Mouse (Mus musculus) c-Kit-positive CD71-negative TER-119-negative erythroid progenitor cells, embryonic 14.5 days (primary cell): ENCODE results near the gene Fam186b.

Source experiments
- DNase-seq: peaks from one replicate; pipeline ENCODE4 v3.0.0-alpha.2; 2013; ENCODE audit warnings: low read depth

Gene Fam186b

DNA sequence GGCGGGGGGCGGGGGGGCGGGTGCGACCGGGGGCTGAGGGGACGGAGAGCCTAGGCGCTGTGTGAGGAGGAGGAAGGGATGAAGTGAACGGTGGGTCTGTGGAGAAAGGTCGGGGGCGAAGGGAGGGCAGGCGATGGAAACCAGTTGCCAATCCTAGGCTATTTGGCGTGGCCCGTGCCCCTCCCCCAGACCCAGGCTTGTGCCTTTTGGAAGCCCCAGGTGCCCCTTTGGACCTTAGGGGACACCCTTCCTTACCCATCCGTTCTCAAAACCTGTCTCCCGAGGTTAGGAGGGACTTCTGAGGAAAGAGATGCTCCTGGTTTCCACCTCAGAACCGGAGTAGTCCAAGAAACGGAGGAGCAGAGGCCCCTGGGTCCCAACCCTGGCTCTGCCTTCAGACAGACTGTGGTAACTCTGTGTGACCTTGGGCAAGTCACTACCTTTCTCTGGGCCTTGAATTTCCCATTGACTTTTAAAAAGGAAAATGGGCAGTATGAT is at the start of gene Fam186b:
TSS of gene Fam186b (minus strand) at position 405 of the 498 bp plus-strand sequence.
- no peak for DNase-seq

DNA sequence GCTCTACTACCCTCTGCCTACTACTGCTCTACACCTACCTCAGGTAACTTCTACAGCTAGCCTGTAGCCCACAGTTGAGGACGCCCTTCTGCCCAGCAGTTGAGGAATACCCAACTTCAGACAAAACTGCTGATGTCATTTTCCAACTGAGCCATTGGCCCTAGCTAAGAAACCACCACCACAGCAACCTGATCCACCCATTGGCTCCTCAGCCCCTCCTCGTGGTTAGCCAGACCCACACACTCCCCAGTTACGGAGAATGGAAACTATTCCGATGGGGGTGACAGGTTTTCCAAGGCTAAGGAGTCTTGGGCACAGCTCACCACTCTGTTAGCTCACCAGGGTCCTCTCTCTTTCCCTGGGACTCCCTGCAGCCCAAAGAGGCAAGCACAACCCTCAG is 49.3 kb upstream of the Fam186b start:
- no peak for DNase-seq

GRCm38 (mm10) chr15:99344148-99344870 is 48.6 kb upstream of the Fam186b start:
- no peak for DNase-seq

GRCm38 (mm10) chr15:99343414-99344147 is 47.9 kb upstream of the Fam186b start:
- no peak for DNase-seq

GRCm38 (mm10) chr15:99342194-99342981 is 46.7 kb upstream of the Fam186b start:
- DNase-seq, result no peak

DNA sequence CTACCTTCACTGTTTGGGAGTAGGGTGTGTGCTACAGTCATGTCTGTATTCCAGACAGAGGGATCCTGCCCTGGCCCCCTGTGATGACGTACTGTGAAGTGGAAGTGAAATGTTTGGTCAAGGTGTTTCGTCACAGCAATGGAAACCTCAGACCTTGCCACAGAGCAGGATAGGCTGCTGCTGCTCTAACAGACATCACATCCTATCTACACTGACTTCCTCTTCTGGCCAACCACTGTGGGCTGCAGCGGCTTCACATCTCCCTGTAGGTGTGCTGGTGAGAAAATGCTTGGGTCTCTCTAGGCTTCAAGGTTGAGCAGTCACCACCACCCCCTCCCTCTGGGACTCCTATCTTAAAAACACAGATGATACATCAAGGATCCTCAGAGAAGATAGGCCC is 45.4 kb upstream of the Fam186b start:
- DNase-seq, result peak; percentile 43

GRCm38 (mm10) chr15:99339669-99340068 is 44.0 kb upstream of the Fam186b start:
- DNase-seq, result no peak

DNA sequence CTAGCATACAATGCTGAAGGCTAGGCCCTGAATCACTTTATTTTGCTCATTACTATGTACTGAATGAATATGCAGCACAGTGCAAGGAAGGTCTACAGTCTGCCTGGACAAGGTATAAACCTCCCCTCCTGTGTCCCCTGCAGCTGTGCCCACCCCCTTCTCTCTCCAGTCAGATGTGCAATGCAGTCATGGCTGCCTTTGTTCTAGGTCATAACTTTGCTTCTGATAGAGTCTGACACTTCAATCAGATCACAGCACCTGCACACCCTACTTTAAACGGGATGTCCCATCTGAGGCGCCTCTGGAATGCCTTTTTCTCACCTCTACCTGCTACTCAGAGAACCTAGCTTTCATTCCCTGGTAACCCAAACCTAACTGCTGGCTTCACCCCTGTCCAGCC is 43.2 kb upstream of the Fam186b start:
- no peak for DNase-seq

GRCm38 (mm10) chr15:99335801-99336320 is 40.2 kb upstream of the Fam186b start:
- no peak for DNase-seq

DNA sequence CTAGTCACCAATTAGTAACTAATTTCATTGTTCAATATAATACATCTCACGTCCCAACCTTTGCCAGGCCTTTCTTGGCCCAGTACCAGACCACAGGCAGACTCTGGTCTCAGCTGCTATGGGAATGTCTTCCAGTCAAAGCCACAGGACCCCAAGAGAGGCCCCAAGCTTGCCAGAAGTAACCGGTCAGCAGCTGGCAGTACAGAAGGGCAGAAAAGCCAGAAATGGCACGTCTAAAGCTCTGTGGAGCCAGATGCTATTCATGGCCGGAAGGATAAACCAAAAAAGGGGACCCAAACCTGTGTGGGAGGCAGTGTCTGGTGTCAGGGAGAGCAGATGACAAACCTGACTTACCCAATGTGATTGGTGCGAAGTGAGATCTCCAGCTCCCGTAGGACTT is 38.8 kb upstream of the Fam186b start:
- no peak for DNase-seq

GRCm38 (mm10) chr15:99333676-99334065 is 38.0 kb upstream of the Fam186b start:
- DNase-seq, result no peak

DNA sequence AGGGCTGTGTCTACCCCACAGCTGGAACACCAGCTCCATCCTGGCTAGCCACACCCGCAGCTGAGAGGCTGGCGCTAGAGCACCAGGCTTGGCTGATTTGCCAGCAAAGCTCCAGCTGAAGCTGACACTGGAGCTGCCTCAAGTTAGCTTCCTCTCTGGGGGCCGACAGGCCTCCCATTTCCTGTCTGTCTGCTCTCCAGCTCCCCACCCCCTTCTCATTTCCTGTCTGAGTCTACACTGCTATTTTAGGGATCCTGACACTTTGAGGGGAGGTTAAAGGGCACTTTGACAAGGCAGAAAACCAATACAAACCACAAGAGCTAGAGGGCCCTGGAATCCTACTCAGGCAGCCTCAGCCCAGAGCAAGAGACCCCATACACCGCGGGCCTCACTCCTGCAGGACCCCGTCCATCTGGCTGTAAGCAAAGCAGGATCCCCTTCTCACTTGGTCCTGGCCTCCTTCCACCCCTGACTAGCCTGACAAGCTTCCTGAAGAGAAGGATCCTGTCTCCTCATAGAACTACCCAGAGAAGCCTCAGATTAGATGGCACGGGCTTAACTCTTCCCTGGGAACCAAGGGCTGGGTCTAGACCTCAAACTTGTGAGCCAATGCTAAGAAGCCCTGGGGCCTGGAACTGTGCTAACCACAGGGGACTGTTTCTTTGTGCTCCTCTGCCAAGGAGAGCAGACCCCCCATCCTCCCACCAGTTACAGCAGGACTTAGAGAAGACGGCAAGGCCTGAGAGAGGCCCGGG is 37.4 kb upstream of the Fam186b start:
- DNase-seq, result peak; percentile 72

DNA sequence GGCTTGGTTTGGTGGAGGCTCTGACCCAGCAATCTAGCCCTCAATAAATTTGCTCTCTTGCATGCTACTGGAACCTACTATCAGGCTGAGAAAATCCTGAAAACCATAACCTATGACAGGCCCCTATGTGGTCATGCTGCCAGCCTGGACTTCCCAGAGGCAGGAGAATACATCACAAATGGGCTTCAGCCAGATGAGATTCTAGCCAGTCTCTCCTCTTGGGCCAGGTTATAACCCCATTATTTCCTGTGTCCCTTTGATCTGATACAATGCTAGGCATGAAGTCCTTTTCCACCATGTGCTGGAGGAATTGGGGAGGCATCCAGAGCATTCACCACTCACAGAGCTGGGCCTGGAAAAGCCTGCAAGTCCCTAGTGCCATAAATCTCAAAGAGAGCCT is 36.4 kb upstream of the Fam186b start:
- no peak for DNase-seq

DNA sequence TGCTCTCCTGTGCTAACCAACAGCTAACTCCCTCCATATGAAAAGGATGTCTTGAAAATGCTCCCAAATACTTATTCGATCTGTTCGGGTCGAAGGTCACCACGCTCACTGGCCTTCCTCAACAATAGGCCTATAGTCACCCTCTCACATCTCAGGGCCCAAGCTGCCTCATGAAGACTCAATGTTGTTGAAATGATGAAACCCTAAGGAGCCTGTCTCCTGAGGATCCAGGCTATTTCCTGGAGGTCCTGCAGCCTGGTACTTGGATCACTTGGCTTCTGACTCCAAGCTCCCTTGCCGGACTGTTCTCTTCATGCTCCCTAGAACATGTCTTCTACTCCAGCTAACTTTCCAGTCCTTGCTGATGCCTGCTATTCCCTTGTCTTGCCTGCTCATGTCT is 35.7 kb upstream of the Fam186b start:
- DNase-seq, result no peak

DNA sequence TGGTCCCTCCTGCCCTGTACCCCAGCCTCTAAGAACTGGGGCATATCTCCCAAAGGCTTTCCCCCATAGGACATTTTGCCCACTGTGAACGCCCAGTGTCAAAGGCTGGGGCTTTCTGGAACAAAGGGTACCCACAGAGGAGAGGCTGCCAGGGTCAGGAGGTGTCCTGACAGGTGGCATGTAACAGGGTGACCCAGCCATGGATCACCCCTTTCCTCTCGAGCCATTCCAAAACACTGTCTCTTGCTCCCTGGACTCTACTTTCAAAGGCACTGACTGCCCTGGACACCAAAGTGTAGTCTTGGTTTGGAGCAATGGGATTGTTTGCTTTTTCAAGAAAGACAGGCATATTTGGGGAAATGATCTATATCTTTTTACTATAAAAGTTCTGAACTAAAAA is 34.6 kb upstream of the Fam186b start:
- no peak for DNase-seq

GRCm38 (mm10) chr15:99328011-99328410 is 32.3 kb upstream of the Fam186b start:
- no peak for DNase-seq

GRCm38 (mm10) chr15:99326959-99327358 is 31.3 kb upstream of the Fam186b start:
- peak; percentile 62 for DNase-seq

- DNase-seq, result no peak
These were observed 30.7 kb upstream of the Fam186b start for GRCm38 (mm10) chr15:99326407-99326806.

GRCm38 (mm10) chr15:99325598-99325997 is 29.9 kb upstream of the Fam186b start:
- no peak for DNase-seq

DNA sequence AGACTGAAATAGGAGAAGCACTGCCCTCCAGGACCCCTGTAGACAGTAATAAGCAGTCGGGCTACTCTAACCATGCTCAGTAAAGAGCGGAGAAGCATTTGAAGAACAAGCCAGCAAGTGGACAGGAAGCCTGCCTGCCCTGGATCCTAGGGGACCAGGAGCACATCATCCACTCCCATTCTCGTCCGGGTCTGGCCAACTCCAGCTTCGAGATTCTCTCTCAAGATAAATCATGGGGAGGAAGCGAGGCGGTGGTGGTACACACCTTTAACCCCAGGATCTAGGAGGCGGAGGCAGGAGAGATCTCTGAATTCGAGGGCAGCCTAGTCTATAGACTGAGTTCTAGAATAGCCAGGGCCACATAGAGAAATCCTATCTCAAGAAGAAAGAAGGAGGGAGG is 28.5 kb upstream of the Fam186b start:
- no peak for DNase-seq

DNA sequence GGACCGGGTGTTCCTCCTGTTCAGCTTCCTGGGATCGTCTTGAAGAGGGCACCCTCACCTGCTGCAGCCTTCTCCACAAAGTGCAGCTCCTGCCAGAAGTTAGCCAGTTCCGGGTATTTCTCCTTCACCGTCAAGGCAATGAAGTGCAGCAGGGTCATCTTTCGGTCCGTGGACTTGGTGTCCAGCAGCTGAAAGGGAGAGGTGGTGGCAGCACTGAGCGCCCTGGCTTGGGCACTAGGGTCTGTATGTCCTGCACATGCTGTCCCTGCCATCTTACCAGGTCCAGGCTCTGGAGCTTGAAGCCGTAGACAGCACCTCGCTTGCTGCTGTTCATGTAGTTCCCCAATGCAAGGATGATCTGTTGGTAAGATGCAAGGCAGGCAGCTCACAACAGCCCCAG is 25.3 kb upstream of the Fam186b start:
- DNase-seq, result no peak
